Mouse (Mus musculus): ENCODE data around the gene Uts2b. TPM values are rescaled to one million over a fixed set of nuclear protein-coding genes. Genes with fewer than 3 reads are reported as not detected.

Gene Uts2b
- not detected in 2 replicates for polyA plus RNA-seq (2012; rRNA removed; ENCODE audit: low replicate concordance)

GRCm38 (mm10) chr16:27370191-27370590, at the start of gene Uts2b:
TSS of gene Uts2b (minus strand) at chr16:27370239.

DNA sequence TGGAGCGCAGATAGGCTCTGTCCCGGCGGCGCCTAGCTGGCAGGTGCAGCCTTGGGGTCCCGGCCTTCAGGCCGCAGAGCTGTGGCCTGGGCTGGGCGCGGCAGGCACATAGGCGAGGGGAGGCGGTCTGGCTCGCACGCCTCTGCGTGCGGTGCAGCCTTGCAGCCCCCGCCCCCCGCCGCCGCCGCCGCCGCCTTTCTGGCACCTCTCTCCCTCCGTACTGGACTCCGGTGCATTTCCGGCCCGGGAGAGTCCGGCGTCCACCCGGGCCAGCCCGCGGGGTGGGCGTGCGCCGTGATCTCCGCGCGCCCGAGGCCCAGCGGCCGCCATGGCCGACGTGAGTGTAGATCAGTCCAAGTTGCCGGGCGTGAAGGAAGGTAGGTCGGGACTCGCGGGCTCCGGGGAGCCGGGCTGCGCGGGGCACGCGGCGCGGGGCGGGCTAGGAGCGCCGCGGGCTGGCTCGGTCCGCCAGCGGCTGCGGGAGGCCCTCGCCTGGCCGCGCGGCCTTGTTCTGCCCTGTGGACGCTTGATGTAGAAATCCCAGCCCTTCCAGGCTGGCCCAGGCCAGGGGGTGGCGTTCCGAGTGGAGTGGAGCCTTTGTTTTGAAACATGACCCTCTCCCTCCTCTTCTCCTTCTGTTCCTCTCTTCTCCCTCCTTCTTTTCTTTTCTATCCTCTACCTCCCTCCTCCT, 18.9 kb upstream of the Uts2b start, which contains the start of gene Ccdc50:
Ccdc50 (plus strand) TSS at position 109 of the 691 bp plus-strand sequence.

GRCm38 (mm10) chr16:27307189-27307588, 62.9 kb downstream of the Uts2b start, which contains the start of gene Ostn:
TSS of gene Ostn (plus strand) at chr16:27307489.

Other genes starting within 250 kb of the Uts2b start
- gene Ostn, start 62.8 kb downstream of the Uts2b start, polyA plus RNA-seq (2012; rRNA removed; ENCODE audit: low replicate concordance) = not detected in 2 replicates
- 22.5 and 29.7 TPM in 2 replicates for gene Ccdc50, start 18.6 kb upstream of the Uts2b start, polyA plus RNA-seq (2012; rRNA removed; ENCODE audit: low replicate concordance)

Measured in subcutaneous adipose tissue, adult 2 months (tissue).